Mouse (Mus musculus): ENCODE data around the gene Tdg. TPM values are rescaled to one million over a fixed set of nuclear protein-coding genes. Genes with fewer than 3 reads are reported as not detected.
A peak's percentile ranks its signal among the peaks of the same experiment; 100 is the strongest.

Tdg gene
- polyA plus RNA-seq, 1 experiment from 2014 or later, result 128 TPM

DNA sequence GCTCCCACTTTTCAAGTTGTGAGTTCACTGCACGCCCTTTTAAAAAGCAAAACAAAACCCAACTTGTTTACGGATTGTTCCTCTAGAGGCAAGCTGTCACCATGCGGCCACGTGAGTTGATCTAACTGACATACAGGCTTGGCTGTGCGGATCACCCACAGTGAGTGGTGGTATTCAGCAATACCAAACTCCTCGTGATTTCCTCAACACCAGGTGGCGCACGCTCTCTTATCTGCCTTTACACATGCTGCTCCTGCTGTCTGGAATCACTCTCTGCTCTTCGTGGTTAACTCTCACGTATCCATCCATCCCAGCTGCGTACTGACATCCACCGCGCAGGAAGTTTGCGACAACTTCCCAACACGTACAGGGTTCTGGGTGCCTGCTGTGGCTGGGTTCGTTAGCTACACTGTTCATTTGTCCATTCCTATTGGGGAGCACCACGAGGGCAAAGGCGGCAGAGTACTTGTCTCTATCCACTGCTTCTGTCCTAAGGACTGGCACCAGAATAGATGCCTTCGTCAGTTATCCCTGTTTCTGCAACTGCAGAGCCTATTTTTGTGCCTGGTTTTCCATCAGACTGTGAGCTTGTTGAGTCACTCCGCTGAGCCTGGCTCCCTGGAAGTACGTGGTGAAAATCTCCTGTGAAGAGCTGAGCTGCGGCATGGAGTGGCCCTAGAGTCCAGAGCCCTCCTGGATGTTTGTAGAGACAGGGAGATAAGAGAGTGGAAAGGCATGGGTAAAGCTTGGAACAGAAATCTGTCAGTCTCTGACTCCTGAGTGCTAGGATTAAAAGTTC is 37.0 kb downstream of the Tdg start:
- Histone ChIP-seq H3K4me1 (replicated peaks) (no peaks in the 10 kb centered on the region), H3K9ac (0 out of 2 replicates have a peak overlapping the region, but pooled peaks have one; percentile 8), H3K27ac (no peak overlapping the region), H3K27me3 (replicated peaks) (no peaks in the 10 kb centered on the region), H3K9me3 (no peaks in the 10 kb centered on the region), H3K4me3 (replicated peaks) (no peak overlapping the region), H3K4me2 (replicated peaks) (peak overlapping the region; percentile 55), H3K36me3 (no peaks in the 10 kb centered on the region)
- 19% methylated on average over 22 of the region's 22 CpGs for WGBS
- ATAC-seq, result peak; percentile 87

DNA sequence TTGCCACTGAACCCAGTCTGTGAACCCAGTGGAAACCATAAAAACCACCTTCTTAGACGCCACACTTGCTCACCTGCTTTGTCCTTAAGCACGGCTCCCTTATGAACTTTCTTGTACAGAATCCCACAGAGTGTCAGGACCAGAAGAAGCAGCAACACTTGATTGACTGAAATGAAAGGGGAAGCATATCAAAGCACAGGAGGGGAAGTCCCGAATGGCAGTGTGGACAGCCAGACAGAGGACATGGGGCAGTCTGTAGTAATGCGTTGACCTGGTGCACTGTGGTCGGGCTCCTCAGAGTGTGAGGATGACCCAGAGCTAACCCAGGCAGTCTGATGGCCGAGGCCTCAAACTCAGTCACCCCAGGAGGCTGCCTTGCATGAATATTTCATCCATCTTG is 40.6 kb downstream of the Tdg start:
- 71% methylated on average over 6 of the region's 6 CpGs for WGBS
- ATAC-seq, result no peak

GRCm38 (mm10) chr10:82676949-82677348 is 47.3 kb downstream of the Tdg start:
- Histone ChIP-seq H3K27ac (no peak overlapping the region), H3K9ac (no peak overlapping the region), H3K9me3 (no peaks in the 10 kb centered on the region), H3K27me3 (replicated peaks) (no peaks in the 10 kb centered on the region), H3K4me2 (replicated peaks) (no peak overlapping the region), H3K36me3 (no peaks in the 10 kb centered on the region), H3K4me1 (replicated peaks) (no peaks in the 10 kb centered on the region), H3K4me3 (replicated peaks) (no peak overlapping the region)
- no peak for ATAC-seq
- 82% methylated on average over 6 of the region's 6 CpGs for WGBS

More for the DNA sequence above, 40.6 kb downstream of the Tdg start:
- no peaks in the 10 kb centered on the region for H3K27me3 ChIP-seq (replicated peaks)
- H3K27ac ChIP-seq, result no peak overlapping the region
- H3K4me1 ChIP-seq (replicated peaks), result no peaks in the 10 kb centered on the region
- no peak overlapping the region for H3K4me3 ChIP-seq (replicated peaks)
- H3K4me2 ChIP-seq (replicated peaks), result no peak overlapping the region
- no peaks in the 10 kb centered on the region for H3K36me3 ChIP-seq
- no peaks in the 10 kb centered on the region for H3K9me3 ChIP-seq
- H3K9ac ChIP-seq, result no peak overlapping the region

DNA sequence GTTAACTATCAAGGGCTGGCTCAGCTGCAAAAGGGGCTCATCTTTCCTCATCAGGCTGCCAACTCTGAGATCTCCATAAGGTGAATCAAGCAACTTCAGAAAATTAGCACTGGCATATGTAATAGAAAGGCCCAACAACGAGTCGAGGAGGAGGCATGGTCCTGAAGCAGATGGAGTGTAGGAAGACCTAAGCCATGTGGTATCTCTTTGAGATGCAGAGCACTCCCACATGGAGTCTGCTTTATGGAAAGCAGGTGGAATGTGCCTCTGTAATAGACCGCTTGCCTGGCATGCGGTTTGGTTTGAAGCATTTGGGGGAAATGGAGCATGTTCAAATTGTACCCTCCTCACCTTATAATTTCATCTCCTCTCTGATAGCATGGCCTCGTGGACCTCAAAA is 51.1 kb downstream of the Tdg start:
- H3K27me3 ChIP-seq (replicated peaks), result no peaks in the 10 kb centered on the region
- H3K36me3 ChIP-seq, result no peaks in the 10 kb centered on the region
- WGBS, result 92% methylated on average over 5 of the region's 5 CpGs
- H3K9me3 ChIP-seq, result no peaks in the 10 kb centered on the region
- H3K9ac ChIP-seq, result no peak overlapping the region
- H3K4me2 ChIP-seq (replicated peaks), result no peak overlapping the region
- H3K4me3 ChIP-seq (replicated peaks), result no peak overlapping the region
- no peaks in the 10 kb centered on the region for H3K4me1 ChIP-seq (replicated peaks)
- ATAC-seq, result no peak
- no peak overlapping the region for H3K27ac ChIP-seq

DNA sequence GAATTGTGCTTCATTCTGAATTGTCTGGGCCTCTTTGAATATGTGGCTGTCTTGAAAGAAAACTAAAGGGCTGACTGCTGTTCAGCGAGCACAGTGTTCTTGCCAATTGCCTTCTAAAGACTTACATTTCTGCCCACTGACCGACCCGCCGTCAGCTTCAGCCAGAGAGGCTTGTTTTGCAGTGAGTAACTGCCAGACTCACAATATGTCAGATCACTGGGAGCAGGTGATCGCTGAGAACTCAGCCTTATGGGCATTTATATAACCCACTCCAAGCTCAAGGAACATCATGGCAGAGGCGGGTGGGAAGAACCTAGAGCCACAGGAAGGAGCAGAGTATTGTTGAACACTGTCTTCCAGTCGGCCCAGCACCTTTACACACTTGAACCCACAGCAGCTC is 52.0 kb downstream of the Tdg start:
- Histone ChIP-seq H3K9ac (no peak overlapping the region), H3K36me3 (no peaks in the 10 kb centered on the region), H3K4me1 (replicated peaks) (no peaks in the 10 kb centered on the region), H3K27me3 (replicated peaks) (no peaks in the 10 kb centered on the region), H3K4me2 (replicated peaks) (no peak overlapping the region), H3K9me3 (no peaks in the 10 kb centered on the region), H3K4me3 (replicated peaks) (no peak overlapping the region), H3K27ac (no peak overlapping the region)
- ATAC-seq, result no peak
- 84% methylated on average over 7 of the region's 7 CpGs for WGBS

GRCm38 (mm10) chr10:82685440-82685839 is 55.8 kb downstream of the Tdg start:
- H3K9ac ChIP-seq, result no peak overlapping the region
- H3K4me2 ChIP-seq (replicated peaks), result no peak overlapping the region
- H3K4me1 ChIP-seq (replicated peaks), result peaks cover under 1% of the 10 kb centered on the region; the same call in 1 of the 2 replicates
- no peaks in the 10 kb centered on the region for H3K36me3 ChIP-seq
- H3K27ac ChIP-seq, result no peak overlapping the region
- H3K4me3 ChIP-seq (replicated peaks), result no peak overlapping the region
- H3K27me3 ChIP-seq (replicated peaks), result no peaks in the 10 kb centered on the region
- ATAC-seq, result no peak
- 59% methylated on average over 2 of the region's 2 CpGs for WGBS
- H3K9me3 ChIP-seq, result no peaks in the 10 kb centered on the region

- peak overlapping the region; percentile 61 for H3K4me2 ChIP-seq (replicated peaks)
- H3K27me3 ChIP-seq (replicated peaks), result no peaks in the 10 kb centered on the region
- ATAC-seq, result peak; percentile 12; the same call in 1 of the 2 replicates
- no peak overlapping the region for H3K9ac ChIP-seq
- peaks cover 7% of the 10 kb centered on the region; the same call in 1 of the 2 replicates for H3K4me1 ChIP-seq (replicated peaks)
- H3K9me3 ChIP-seq, result no peaks in the 10 kb centered on the region
- H3K27ac ChIP-seq, result peak overlapping the region; percentile 68
- no peaks in the 10 kb centered on the region for H3K36me3 ChIP-seq
- 43% methylated on average over 7 of the region's 7 CpGs for WGBS
- peak overlapping the region; percentile 21 for H3K4me3 ChIP-seq (replicated peaks)
These were observed 60.1 kb downstream of the Tdg start for GRCm38 (mm10) chr10:82689681-82690211.

- no peaks in the 10 kb centered on the region for H3K27me3 ChIP-seq (replicated peaks)
- H3K4me3 ChIP-seq (replicated peaks), result peak within 1 kb of the TSS; percentile 21
- 1% methylated on average over 14 of the region's 14 CpGs for WGBS
- H3K4me2 ChIP-seq (replicated peaks), result peak within 1 kb of the TSS; percentile 61
- H3K9ac ChIP-seq, result no peak within 1 kb of the TSS
- H3K27ac ChIP-seq, result peak within 1 kb of the TSS; percentile 68
- H3K36me3 ChIP-seq, result no peaks in the 10 kb centered on the region
- peak; percentile 87 for ATAC-seq
- peaks cover 7% of the 10 kb centered on the region; the same call in 1 of the 2 replicates for H3K4me1 ChIP-seq (replicated peaks)
- no peaks in the 10 kb centered on the region for H3K9me3 ChIP-seq
These were observed 60.9 kb downstream of the Tdg start, which contains the start of gene Glt8d2 for GRCm38 (mm10) chr10:82690494-82690893. Gene Glt8d2, minus strand, starts transcription at chr10:82690650.

DNA sequence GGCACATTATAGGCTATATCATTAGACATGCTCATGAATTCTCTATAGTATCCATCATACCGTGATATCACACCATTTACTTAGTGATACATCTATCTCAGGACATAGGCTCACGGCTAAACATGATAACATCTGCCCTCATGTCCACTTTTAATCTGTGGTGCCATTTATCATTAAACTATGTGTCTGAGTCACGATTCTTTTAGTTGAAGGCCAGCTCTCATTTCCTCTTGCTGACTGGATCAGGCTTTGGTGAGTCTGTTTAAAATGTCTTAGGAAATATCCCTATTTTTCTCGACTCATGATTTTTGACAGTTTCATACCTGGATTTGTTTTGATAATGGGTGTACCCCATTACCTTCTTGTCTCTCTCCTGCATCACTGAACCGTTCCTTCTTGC is 66.3 kb downstream of the Tdg start, which contains the start of gene Hcfc2:
Gene Hcfc2 (plus strand): TSS at position 205 of the 400 bp plus-strand sequence.
- no peak for ATAC-seq
- H3K9ac ChIP-seq, result no peak within 1 kb of the TSS
- WGBS, result 72% methylated on average over 5 of the region's 5 CpGs
- no peak within 1 kb of the TSS for H3K27ac ChIP-seq
- no peaks in the 10 kb centered on the region for H3K36me3 ChIP-seq
- H3K9me3 ChIP-seq, result no peaks in the 10 kb centered on the region
- H3K4me3 ChIP-seq (replicated peaks), result no peak within 1 kb of the TSS
- no peaks in the 10 kb centered on the region for H3K27me3 ChIP-seq (replicated peaks)
- no peak within 1 kb of the TSS for H3K4me2 ChIP-seq (replicated peaks)
- H3K4me1 ChIP-seq (replicated peaks), result 0 out of 2 replicates have a peak, but pooled peaks cover 7% of the 10 kb centered on the region

- Histone ChIP-seq H3K9ac (no peak overlapping the region), H3K36me3 (no peaks in the 10 kb centered on the region), H3K4me1 (replicated peaks) (0 out of 2 replicates have a peak, but pooled peaks cover 7% of the 10 kb centered on the region), H3K27ac (no peak overlapping the region), H3K4me3 (replicated peaks) (no peak overlapping the region), H3K4me2 (replicated peaks) (no peak overlapping the region), H3K27me3 (replicated peaks) (no peaks in the 10 kb centered on the region), H3K9me3 (no peaks in the 10 kb centered on the region)
- WGBS, result 66% methylated on average over 4 of the region's 4 CpGs
- ATAC-seq, result no peak
These were observed 66.9 kb downstream of the Tdg start for GRCm38 (mm10) chr10:82696453-82697079.

DNA sequence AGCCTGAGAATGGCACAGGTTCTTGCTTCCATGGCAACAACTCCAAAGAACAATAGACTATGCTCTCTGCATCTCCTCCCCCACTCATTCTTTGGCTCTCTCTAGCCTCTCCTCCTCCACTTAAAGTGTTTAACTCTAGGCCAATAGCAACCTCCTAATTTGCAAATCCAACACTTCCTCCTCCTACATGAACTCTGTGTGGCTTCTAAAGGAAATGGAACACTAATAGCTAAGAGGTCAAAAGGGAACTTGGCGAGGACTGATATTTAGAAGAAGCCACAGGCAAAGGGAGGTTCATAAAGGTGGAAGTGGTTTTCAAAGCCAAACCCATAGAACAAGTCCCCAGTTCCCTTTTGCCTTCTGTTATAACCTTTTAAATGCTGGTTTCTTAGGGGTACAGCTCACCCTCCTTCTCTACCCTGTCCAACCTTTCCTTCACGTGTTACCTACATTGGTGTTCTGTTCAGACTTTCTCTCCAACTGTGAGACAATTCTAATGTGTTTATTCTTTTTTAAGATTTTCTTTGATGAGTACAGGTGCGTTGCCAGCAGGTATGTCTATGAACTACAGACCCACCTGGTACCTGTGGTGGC is 67.8 kb downstream of the Tdg start:
- ATAC-seq, result no peak
- Histone ChIP-seq H3K27ac (no peak overlapping the region), H3K27me3 (replicated peaks) (no peaks in the 10 kb centered on the region), H3K36me3 (no peaks in the 10 kb centered on the region), H3K4me2 (replicated peaks) (no peak overlapping the region), H3K4me3 (replicated peaks) (no peak overlapping the region), H3K9ac (no peak overlapping the region), H3K4me1 (replicated peaks) (0 out of 2 replicates have a peak, but pooled peaks cover 7% of the 10 kb centered on the region), H3K9me3 (no peaks in the 10 kb centered on the region)
- WGBS, result 82% methylated on average over 3 of the region's 3 CpGs

- Histone ChIP-seq H3K4me2 (replicated peaks) (peak overlapping the region; percentile 76), H3K27me3 (replicated peaks) (no peaks in the 10 kb centered on the region), H3K4me3 (replicated peaks) (peak overlapping the region; percentile 92), H3K36me3 (no peaks in the 10 kb centered on the region), H3K27ac (peak overlapping the region; percentile 54), H3K4me1 (replicated peaks) (0 out of 2 replicates have a peak, but pooled peaks cover 7% of the 10 kb centered on the region), H3K9me3 (no peaks in the 10 kb centered on the region), H3K9ac (peak overlapping the region; percentile 78)
- under 1% methylated on average over 40 of the region's 42 CpGs for WGBS
- ATAC-seq, result peak; percentile 98
These were observed 69.2 kb downstream of the Tdg start for GRCm38 (mm10) chr10:82698712-82699261.
